In the genomic region with DNA sequence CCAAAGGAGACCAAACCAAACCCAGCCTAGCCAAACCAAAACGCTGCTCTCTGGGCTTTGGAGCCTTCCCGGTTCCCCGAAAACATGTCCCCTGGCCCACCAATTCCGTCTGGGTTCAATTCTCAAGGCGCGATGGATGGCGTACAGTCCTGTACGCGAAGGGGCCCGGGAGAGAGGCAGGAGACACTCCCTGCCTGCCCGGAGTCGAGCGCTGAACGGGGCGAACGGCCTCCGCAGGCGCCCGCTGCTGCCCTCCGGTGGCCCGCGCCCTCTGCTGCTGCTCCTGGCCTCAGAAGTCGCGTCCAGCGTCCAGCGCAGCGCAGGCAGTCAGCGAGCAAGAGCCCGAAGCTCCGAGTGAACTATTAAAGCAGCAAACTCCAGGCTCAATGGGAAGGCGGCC, we compare ENCODE assay signal across 15 mouse cellular contexts. TPM values are rescaled to one million over a fixed set of nuclear protein-coding genes. Genes with fewer than 3 reads are reported as not detected.
A peak's percentile ranks its signal among the peaks of the same experiment; 100 is the strongest.
DNase-seq lines count a peak whose midpoint lies in the region; ATAC-seq and TF ChIP-seq lines count a peak whose summit lies in the region.
"Not testable (repeated sequence)": the region's sequence is repeated elsewhere in the genome, so short reads cannot be mapped to it uniquely, and the experiment has no call there.
"Had no signal": no experiment of that assay in that cellular context is flagged by ENCODE, and none has a peak within 500 bp of the region (broad histone marks: within the 10 kb centered on the region; RNA-seq: fewer than 3 reads in every experiment).

No protein-coding gene starts in this region.

- H3K4me1 ChIP-seq in embryonic fibroblast, embryonic 13.5 days (ENCODE audit: control insufficient read depth, insufficient read depth, low read length); heart, embryonic 12.5 days (replicated peaks); hindbrain, embryonic 14.5 days (replicated peaks; ENCODE audit: control insufficient read depth, insufficient read depth, low read length); kidney, postnatal 0 days (replicated peaks; ENCODE audit: insufficient read depth, low read length); liver, embryonic 12.5 days: not testable (repeated sequence)

- peak; percentile 50 to 68 for DNase-seq in adrenal gland, adult (ENCODE audit: inconsistent age in 2 of 2, low spot score in 1 of 2)
- not testable (repeated sequence) for DNase-seq in hindbrain, embryonic 14.5 days (ENCODE audit: low spot score); kidney, postnatal 0 days (ENCODE audit: low spot score)
- DNase-seq in ovary, postnatal 36 days (ENCODE audit: low spot score): peak; percentile 31

- TF ChIP-seq POLR2A in embryonic fibroblast, embryonic 13.5 days (IDR thresholded peaks at IDR 0.05; ENCODE audit: low read depth, low read length): not testable (repeated sequence)

- not testable (repeated sequence) for H3K79me2 ChIP-seq in macrophage (ENCODE audit: inconsistent target)

- 0% methylated on average over 9 of the region's 31 CpGs for WGBS in heart, embryonic 12.5 days
- WGBS in hindbrain, embryonic 14.5 days: no CpG with 5 or more reads among the region's 31 CpGs
- WGBS in kidney, postnatal 0 days: 0% methylated on average over 3 of the region's 31 CpGs
- 0% methylated on average over 15 of the region's 31 CpGs for WGBS in liver, embryonic 12.5 days (ENCODE audit: insufficient replicate concordance)
- no CpG with 5 or more reads among the region's 31 CpGs for WGBS in macrophage (ENCODE audit: missing documents)

- peak overlapping the region; percentile 62 for H3K4me2 ChIP-seq in heart, embryonic 12.5 days
- H3K4me2 ChIP-seq in hindbrain, embryonic 14.5 days (replicated peaks): peak overlapping the region; percentile 40
- peak overlapping the region; percentile 35; the same call in 1 of the 2 replicates for H3K4me2 ChIP-seq in kidney, postnatal 0 days (ENCODE audit: low read length)
- peak overlapping the region; percentile 54 for H3K4me2 ChIP-seq in liver, embryonic 12.5 days

- not testable (repeated sequence) for H3K9me3 ChIP-seq in heart, embryonic 12.5 days (replicated peaks); hindbrain, embryonic 14.5 days (ENCODE audit: control insufficient read depth, low read length); kidney, postnatal 0 days (replicated peaks; ENCODE audit: low read length); liver, embryonic 12.5 days (replicated peaks)

- TF ChIP-seq CTCF in embryonic fibroblast, embryonic 13.5 days (IDR thresholded peaks at IDR 0.05; ENCODE audit: borderline replicate concordance, insufficient read depth, low read length); kidney, postnatal 0 days (IDR thresholded peaks at IDR 0.05; ENCODE audit: low read depth): not testable (repeated sequence)

- H3K9ac ChIP-seq in heart, embryonic 12.5 days; hindbrain, embryonic 14.5 days; kidney, postnatal 0 days (ENCODE audit: low read depth, low read length); liver, embryonic 12.5 days: not testable (repeated sequence)

- not testable (repeated sequence) for H3K27me3 ChIP-seq in heart, embryonic 12.5 days (replicated peaks); hindbrain, embryonic 14.5 days (ENCODE audit: control insufficient read depth, insufficient read depth, low read length); kidney, postnatal 0 days (ENCODE audit: insufficient read depth, low read length); liver, embryonic 12.5 days (replicated peaks)

- H3K36me3 ChIP-seq in heart, embryonic 12.5 days; hindbrain, embryonic 14.5 days (replicated peaks; ENCODE audit: control insufficient read depth, insufficient read depth); kidney, postnatal 0 days (ENCODE audit: insufficient read depth, low read length); liver, embryonic 12.5 days; macrophage (ENCODE audit: inconsistent target): not testable (repeated sequence)

- peak overlapping the region; percentile 92 for H3K27ac ChIP-seq in embryonic fibroblast, embryonic 13.5 days (ENCODE audit: insufficient read depth, low read length)
- peak overlapping the region; percentile 51; the same call in 1 of the 2 replicates for H3K27ac ChIP-seq in heart, embryonic 12.5 days (ENCODE audit: poor library complexity, severe bottlenecking)
- H3K27ac ChIP-seq in hindbrain, embryonic 14.5 days; liver, embryonic 12.5 days: not testable (repeated sequence)
- peak overlapping the region; percentile 50; the same call in 1 of the 2 replicates for H3K27ac ChIP-seq in kidney, postnatal 0 days
- 0 out of 2 replicates have a peak overlapping the region, but pooled peaks have one; percentile 33 for H3K27ac ChIP-seq in macrophage

- ATAC-seq in heart, embryonic 12.5 days (ENCODE audit: insufficient number of reproducible peaks, low FRiP score); hindbrain, embryonic 14.5 days (ENCODE audit: low FRiP score); kidney, postnatal 0 days (replicated peaks; ENCODE audit: low FRiP score, low read depth); liver, embryonic 12.5 days: not testable (repeated sequence)

- H3K4me3 ChIP-seq in embryonic fibroblast, embryonic 13.5 days (ENCODE audit: insufficient read depth, low read length): peak overlapping the region; percentile 35; the same call in 1 of the 2 replicates
- peak overlapping the region; percentile 31; the same call in 1 of the 2 replicates for H3K4me3 ChIP-seq in heart, embryonic 12.5 days
- not testable (repeated sequence) for H3K4me3 ChIP-seq in hindbrain, embryonic 14.5 days (replicated peaks; ENCODE audit: low read length); kidney, postnatal 0 days (replicated peaks; ENCODE audit: low read depth, low read length)
- H3K4me3 ChIP-seq in liver, embryonic 12.5 days: peak overlapping the region; percentile 22; the same call in 1 of the 2 replicates
- peak overlapping the region; percentile 12; the same call in 1 of the 2 replicates for H3K4me3 ChIP-seq in macrophage (ENCODE audit: inconsistent target)

RNA-seq across cellular contexts. Expression of a gene that starts 0.4 kb away (rescaled TPM):
- polyA plus RNA-seq in embryonic fibroblast, embryonic 13.5 days (2011; ENCODE audit: insufficient read length, low read depth, missing spikeins): 0.37 and 0.44 TPM in 2 replicates
- polyA plus RNA-seq in heart, embryonic 12.5 days (2016; fragmentation: Nextera tagmentation; extraction: Ambion mirVana): 0.15 and 0.33 TPM in 2 replicates
- polyA plus RNA-seq in hindbrain, embryonic 14.5 days (2014; fragmentation: Nextera tagmentation; extraction: Ambion mirVana): not detected in 2 replicates
- polyA plus RNA-seq in kidney, postnatal 0 days (2015; fragmentation: Nextera tagmentation; extraction: Ambion mirVana): 0.14 and 0.46 TPM in 2 replicates
- polyA plus RNA-seq in liver, embryonic 12.5 days (2016; fragmentation: Nextera tagmentation; extraction: Ambion mirVana): not detected in 2 replicates
- not detected for total RNA-seq in macrophage (2018; cell fraction: chromatin; rRNA removed)
- total RNA-seq in macrophage (2018; cell fraction: cytosol; rRNA removed): under 1 TPM in 2 of 26 experiments, not detected in 24; 0.05 to 0.09 TPM
- under 1 TPM in 2 of 26 experiments, not detected in 24; 0.44 to 0.48 TPM for total RNA-seq in macrophage (2018; cell fraction: nucleus; rRNA removed)
- polyA plus RNA-seq in macrophage (2018): not detected in 3 replicates
- total RNA-seq: gastrocnemius, postnatal 14 days; layer of hippocampus, postnatal 10 days; left cerebral cortex, postnatal 4 days; MEL; monocyte, adult 5-6 weeks had no signal
- polyA plus RNA-seq: activated CD4-positive, CD25-positive, alpha-beta regulatory T cell, adult 4 months had no signal

RNA-seq across cellular contexts. Expression of a gene that starts 2.7 kb away (rescaled TPM):
- not detected in 2 replicates for polyA plus RNA-seq in embryonic fibroblast, embryonic 13.5 days (2011; ENCODE audit: insufficient read length, low read depth, missing spikeins)
- polyA plus RNA-seq in heart, embryonic 12.5 days (2016; fragmentation: Nextera tagmentation; extraction: Ambion mirVana): 0.24 TPM in 1 of 2 replicates, not detected in the other
- polyA plus RNA-seq in hindbrain, embryonic 14.5 days (2014; fragmentation: Nextera tagmentation; extraction: Ambion mirVana): not detected in 2 replicates
- not detected in 2 replicates for polyA plus RNA-seq in kidney, postnatal 0 days (2015; fragmentation: Nextera tagmentation; extraction: Ambion mirVana)
- not detected in 2 replicates for polyA plus RNA-seq in liver, embryonic 12.5 days (2016; fragmentation: Nextera tagmentation; extraction: Ambion mirVana)
- total RNA-seq in macrophage (2018; cell fraction: chromatin; rRNA removed): not detected
- not detected for total RNA-seq in macrophage (2018; cell fraction: cytosol; rRNA removed)
- not detected for total RNA-seq in macrophage (2018; cell fraction: nucleus; rRNA removed)
- not detected in 3 replicates for polyA plus RNA-seq in macrophage (2018)
- total RNA-seq: gastrocnemius, postnatal 14 days; layer of hippocampus, postnatal 10 days; left cerebral cortex, postnatal 4 days; MEL; monocyte, adult 5-6 weeks had no signal
- polyA plus RNA-seq: activated CD4-positive, CD25-positive, alpha-beta regulatory T cell, adult 4 months; thymus, postnatal 0 days had no signal

RNA-seq across cellular contexts. Expression of a gene that starts 3.2 kb away (rescaled TPM):
- polyA plus RNA-seq in embryonic fibroblast, embryonic 13.5 days (2011; ENCODE audit: insufficient read length, low read depth, missing spikeins): not detected in 2 replicates
- not detected in 2 replicates for polyA plus RNA-seq in heart, embryonic 12.5 days (2016; fragmentation: Nextera tagmentation; extraction: Ambion mirVana)
- not detected in 2 replicates for polyA plus RNA-seq in hindbrain, embryonic 14.5 days (2014; fragmentation: Nextera tagmentation; extraction: Ambion mirVana)
- polyA plus RNA-seq in kidney, postnatal 0 days (2015; fragmentation: Nextera tagmentation; extraction: Ambion mirVana): not detected in 2 replicates
- not detected in 2 replicates for polyA plus RNA-seq in liver, embryonic 12.5 days (2016; fragmentation: Nextera tagmentation; extraction: Ambion mirVana)
- total RNA-seq in macrophage (2018; cell fraction: chromatin; rRNA removed): not detected
- not detected for total RNA-seq in macrophage (2018; cell fraction: cytosol; rRNA removed)
- total RNA-seq in macrophage (2018; cell fraction: nucleus; rRNA removed): not detected
- not detected in 3 replicates for polyA plus RNA-seq in macrophage (2018)
- total RNA-seq: gastrocnemius, postnatal 14 days; layer of hippocampus, postnatal 10 days; left cerebral cortex, postnatal 4 days; MEL; monocyte, adult 5-6 weeks had no signal
- polyA plus RNA-seq: activated CD4-positive, CD25-positive, alpha-beta regulatory T cell, adult 4 months; thymus, postnatal 0 days had no signal

RNA-seq across cellular contexts. Expression of a gene that starts 5.6 kb away (rescaled TPM):
- polyA plus RNA-seq in embryonic fibroblast, embryonic 13.5 days (2011; ENCODE audit: insufficient read length, low read depth, missing spikeins): not detected in 2 replicates
- not detected in 2 replicates for polyA plus RNA-seq in heart, embryonic 12.5 days (2016; fragmentation: Nextera tagmentation; extraction: Ambion mirVana)
- not detected in 2 replicates for polyA plus RNA-seq in hindbrain, embryonic 14.5 days (2014; fragmentation: Nextera tagmentation; extraction: Ambion mirVana)
- not detected in 2 replicates for polyA plus RNA-seq in kidney, postnatal 0 days (2015; fragmentation: Nextera tagmentation; extraction: Ambion mirVana)
- not detected in 2 replicates for polyA plus RNA-seq in liver, embryonic 12.5 days (2016; fragmentation: Nextera tagmentation; extraction: Ambion mirVana)
- not detected for total RNA-seq in macrophage (2018; cell fraction: chromatin; rRNA removed)
- not detected for total RNA-seq in macrophage (2018; cell fraction: cytosol; rRNA removed)
- not detected for total RNA-seq in macrophage (2018; cell fraction: nucleus; rRNA removed)
- polyA plus RNA-seq in macrophage (2018): not detected in 3 replicates
- total RNA-seq: gastrocnemius, postnatal 14 days; layer of hippocampus, postnatal 10 days; left cerebral cortex, postnatal 4 days; MEL; monocyte, adult 5-6 weeks had no signal
- polyA plus RNA-seq: activated CD4-positive, CD25-positive, alpha-beta regulatory T cell, adult 4 months; thymus, postnatal 0 days had no signal

RNA-seq across cellular contexts. Expression of a gene that starts 6.1 kb away (rescaled TPM):
- polyA plus RNA-seq in embryonic fibroblast, embryonic 13.5 days (2011; ENCODE audit: insufficient read length, low read depth, missing spikeins): not detected in 2 replicates
- not detected in 2 replicates for polyA plus RNA-seq in heart, embryonic 12.5 days (2016; fragmentation: Nextera tagmentation; extraction: Ambion mirVana)
- not detected in 2 replicates for polyA plus RNA-seq in hindbrain, embryonic 14.5 days (2014; fragmentation: Nextera tagmentation; extraction: Ambion mirVana)
- polyA plus RNA-seq in kidney, postnatal 0 days (2015; fragmentation: Nextera tagmentation; extraction: Ambion mirVana): not detected in 2 replicates
- not detected in 2 replicates for polyA plus RNA-seq in liver, embryonic 12.5 days (2016; fragmentation: Nextera tagmentation; extraction: Ambion mirVana)
- not detected for total RNA-seq in macrophage (2018; cell fraction: chromatin; rRNA removed)
- not detected for total RNA-seq in macrophage (2018; cell fraction: cytosol; rRNA removed)
- not detected for total RNA-seq in macrophage (2018; cell fraction: nucleus; rRNA removed)
- polyA plus RNA-seq in macrophage (2018): not detected in 3 replicates
- total RNA-seq: gastrocnemius, postnatal 14 days; layer of hippocampus, postnatal 10 days; left cerebral cortex, postnatal 4 days; MEL; monocyte, adult 5-6 weeks had no signal
- polyA plus RNA-seq: activated CD4-positive, CD25-positive, alpha-beta regulatory T cell, adult 4 months; thymus, postnatal 0 days had no signal
